Mouse (Mus musculus) CH12F3 (cell line): Measurements from ENCODE around the gene Fbxw11.
"Not testable (repeated sequence)": the region's sequence is repeated elsewhere in the genome, so short reads cannot be mapped to it uniquely, and the experiment has no call there.

Experiments used
- in situ Hi-C: fragments of 300-500 bp; cut with MboI; formaldehyde crosslinking; loops from 2 replicates; pipeline ENCODE4 v1.14.3; 2020; ENCODE audit warnings: low sequenced_read_pairs

The Fbxw11 gene

GRCm38 (mm10) chr11:32706406-32706993 is 64.0 kb downstream of the Fbxw11 start:
- in situ Hi-C loops, result loop anchor here (5.0 kb wide), 1 partner anchor 84 kb away; no protein-coding TSS in a partner anchor

DNA sequence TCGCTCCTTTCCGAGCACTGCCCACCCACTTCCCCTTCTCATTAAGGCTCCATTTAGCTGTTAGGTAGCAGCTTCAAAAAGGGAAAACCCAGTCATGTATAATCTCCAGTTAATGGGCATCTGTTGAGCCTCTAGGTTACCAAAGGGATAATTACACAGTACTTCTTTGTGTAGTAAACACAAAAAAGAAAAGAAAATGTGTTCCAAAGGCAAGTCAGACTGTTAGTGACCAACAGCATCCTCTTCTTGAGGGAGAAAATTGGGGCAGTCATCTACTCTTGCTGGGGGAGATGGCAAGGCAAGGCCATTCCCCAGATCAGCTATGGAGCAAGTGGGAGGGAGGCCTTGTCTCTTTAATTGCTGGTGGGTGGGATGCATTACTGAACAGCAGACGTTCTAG is 65.0 kb downstream of the Fbxw11 start:
- in situ Hi-C loops, result loop anchor here (5.0 kb wide), 1 partner anchor 85 kb away; no protein-coding TSS in a partner anchor

- in situ Hi-C loops, result loop anchor here (5.0 kb wide), 1 partner anchor 87 kb away; no protein-coding TSS in a partner anchor
Observed at GRCm38 (mm10) chr11:32708739-32709501, 66.4 kb downstream of the Fbxw11 start.

- in situ Hi-C loops, result loop anchor here (5.0 kb wide), 1 partner anchor 87 kb away; no protein-coding TSS in a partner anchor
Observed at GRCm38 (mm10) chr11:32709563-32709962, 67.0 kb downstream of the Fbxw11 start.

- in situ Hi-C loops, result no loop called here
Observed at GRCm38 (mm10) chr11:32714230-32714629, 71.7 kb downstream of the Fbxw11 start.

- in situ Hi-C loops, result no loop called here
Observed at GRCm38 (mm10) chr11:32714896-32715295, 72.4 kb downstream of the Fbxw11 start.

DNA sequence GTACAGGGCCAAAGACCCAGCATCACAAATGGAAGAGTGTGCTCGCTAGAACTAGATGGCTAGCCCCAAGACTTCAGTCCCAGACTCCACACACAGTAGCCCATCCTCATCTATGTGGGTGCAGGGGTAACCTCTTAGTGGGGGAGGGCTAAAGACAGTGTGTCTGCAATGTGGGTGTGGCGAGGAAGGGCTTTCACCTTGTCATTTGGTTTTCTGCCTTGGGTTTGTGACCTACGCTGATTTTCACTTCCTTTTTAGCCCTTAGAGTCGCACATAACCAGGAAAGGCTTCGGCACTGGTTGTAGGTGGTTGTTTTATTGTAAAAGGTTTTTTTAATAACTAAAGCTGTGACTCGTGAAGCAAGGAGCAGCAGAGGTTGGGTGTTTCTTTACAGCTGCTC is 73.0 kb downstream of the Fbxw11 start:
- in situ Hi-C loops, result no loop called here

DNA sequence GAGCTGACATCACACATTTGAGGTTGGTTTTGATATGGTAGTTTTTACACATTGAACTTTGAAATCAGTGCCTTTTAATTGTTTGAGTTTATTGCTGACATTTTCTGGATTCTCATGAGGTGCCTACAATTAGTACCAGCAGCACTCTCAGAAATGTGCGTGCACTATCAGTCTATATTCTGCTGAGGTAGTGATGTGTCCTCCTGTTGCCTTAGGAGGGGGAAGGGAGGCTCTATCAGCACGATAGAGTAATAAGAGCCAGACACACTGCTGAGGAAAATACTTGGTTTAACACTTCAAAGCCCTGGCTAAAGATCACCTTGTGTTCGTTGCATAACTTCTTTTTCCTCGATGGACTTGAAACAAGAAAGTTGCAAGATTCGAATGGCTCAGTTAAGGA is 73.4 kb downstream of the Fbxw11 start:
- in situ Hi-C loops, result no loop called here

- in situ Hi-C loops, result no loop called here
Observed at GRCm38 (mm10) chr11:32716876-32717275, 74.4 kb downstream of the Fbxw11 start.

DNA sequence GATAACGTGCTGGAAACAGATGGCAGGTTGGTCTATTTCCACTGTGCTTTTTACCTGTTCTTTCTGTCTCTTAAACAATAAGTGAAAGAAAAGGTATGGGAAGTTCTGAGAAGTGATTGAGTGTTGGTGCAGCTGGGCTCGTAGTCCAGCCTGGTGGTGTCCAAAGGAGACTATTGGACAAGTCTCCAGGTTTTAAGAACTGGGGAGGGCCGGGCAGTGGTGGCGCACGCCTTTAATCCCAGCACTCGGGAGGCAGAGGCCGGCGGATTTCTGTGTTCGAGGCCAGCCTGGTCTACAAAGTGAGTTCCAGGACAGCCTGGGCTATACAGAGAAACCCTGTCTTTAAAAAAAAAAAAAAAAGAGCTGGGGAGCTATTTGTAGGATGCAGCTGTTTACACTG is 75.2 kb downstream of the Fbxw11 start:
- in situ Hi-C loops, result not testable (repeated sequence)

GRCm38 (mm10) chr11:32718371-32718770 is 75.8 kb downstream of the Fbxw11 start:
- in situ Hi-C loops, result no loop called here

DNA sequence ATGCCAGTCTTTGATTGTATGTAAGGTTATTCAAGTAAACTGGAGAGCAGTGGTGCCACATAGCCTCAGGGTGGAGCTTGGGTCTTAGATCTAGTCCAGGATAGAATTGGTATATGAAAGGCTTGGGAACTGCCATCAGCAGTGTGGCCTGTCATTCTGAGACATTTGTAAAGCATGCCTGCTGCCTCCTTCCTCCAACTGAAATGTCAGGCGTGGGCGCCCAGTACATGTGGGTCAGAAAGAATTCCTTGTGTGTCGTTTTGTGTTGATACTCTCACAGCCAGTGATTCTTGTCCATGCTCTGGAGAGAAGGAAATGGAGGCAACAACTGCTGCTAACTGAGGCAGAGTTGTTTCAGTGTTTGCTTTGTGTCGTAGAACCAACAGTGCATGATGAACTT is 76.5 kb downstream of the Fbxw11 start:
- in situ Hi-C loops, result no loop called here

DNA sequence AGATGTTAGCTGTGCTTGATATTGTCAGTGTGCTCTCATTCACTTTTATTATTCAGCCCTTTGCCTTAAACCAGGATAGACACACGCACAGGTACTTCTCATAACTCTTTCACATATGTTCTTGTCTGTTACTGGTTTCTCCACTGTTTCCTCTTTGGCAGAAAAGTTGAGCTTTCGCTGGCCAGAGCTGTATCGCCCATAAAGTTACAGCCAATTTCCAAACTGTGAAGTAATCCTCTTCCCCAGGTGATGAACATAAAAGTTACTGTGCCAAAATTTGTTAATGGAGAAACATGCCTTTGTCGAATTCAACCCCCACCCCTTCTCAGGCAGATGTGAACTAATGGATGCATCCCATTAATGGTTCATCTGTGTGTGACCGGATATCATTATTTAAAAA is 80.1 kb downstream of the Fbxw11 start:
- in situ Hi-C loops, result no loop called here

DNA sequence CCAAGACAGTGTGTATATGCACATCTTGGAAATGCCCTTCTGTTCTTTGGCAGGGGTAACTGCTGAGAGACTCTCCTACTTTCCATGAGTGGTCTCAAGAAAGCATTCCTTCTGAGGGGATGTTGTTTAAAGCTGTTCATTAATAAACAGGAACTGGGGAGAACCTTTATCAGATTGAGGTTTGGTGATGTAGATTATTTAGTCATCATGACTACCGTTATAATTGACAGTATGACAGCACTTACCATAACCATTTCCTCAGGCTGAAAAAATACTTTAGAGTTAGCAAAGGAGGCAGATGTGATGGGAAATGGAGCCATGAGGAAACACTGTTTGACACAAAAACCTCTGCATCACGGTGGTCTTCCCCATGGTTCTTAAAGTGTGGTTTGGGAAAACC is 80.8 kb downstream of the Fbxw11 start:
- in situ Hi-C loops, result no loop called here

DNA sequence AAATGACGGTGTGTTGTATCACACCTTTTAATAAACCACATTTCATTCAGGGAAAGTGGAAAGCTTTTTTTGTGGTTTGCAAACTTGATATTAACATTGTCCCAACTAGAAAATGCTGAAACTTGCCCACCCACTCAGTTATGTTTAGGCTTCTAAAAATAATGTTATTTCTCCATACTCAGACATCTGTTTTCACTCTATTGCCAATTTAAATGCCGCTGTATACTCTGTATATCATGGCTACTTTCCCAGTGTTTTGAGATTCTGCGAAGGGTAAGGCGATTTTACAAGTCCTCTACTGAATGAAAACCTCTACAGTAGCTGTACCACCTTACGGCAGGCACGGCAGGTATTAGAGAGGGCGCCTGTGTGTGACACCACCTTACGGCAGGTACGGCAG is 82.6 kb downstream of the Fbxw11 start:
- in situ Hi-C loops, result no loop called here

GRCm38 (mm10) chr11:32732467-32732866 is 89.9 kb downstream of the Fbxw11 start:
- in situ Hi-C loops, result no loop called here

DNA sequence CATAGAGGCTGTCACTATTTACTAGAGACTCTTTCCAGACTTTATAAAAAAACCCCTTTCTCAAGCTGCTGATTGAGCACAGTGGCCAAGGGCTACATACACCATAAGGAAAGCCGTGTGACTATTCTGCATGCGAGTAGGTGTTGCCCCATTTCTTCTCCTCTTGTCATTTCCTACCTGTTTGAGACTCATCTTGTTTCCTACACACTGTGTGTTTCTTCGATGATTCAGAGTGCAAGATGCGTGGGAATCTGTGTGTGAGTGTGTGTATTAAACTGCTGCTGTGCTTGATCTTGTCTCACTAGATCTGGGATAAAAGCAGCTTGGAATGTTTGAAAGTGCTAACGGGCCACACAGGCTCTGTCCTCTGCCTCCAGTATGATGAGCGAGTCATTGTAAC is 90.7 kb downstream of the Fbxw11 start:
- in situ Hi-C loops, result no loop called here

DNA sequence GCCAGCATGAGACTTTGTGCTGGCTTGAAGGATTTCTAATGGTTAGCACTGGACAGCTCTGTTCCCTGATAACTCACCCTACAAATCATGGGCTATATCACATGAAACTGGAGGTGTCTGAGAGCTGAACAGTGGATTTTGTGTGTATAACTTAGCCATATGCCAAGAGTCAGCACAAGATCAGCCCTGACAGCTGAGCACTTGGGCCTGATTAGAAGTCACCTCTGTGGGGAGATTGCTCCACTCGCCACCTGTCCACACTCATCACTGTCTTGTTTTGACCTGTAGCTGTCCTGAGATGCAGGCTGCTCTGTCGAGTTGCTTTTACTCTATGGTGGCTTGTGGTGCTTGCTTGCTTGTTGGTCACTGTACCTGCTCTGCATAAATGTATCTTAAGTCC is 93.8 kb downstream of the Fbxw11 start:
- in situ Hi-C loops, result no loop called here

- in situ Hi-C loops, result no loop called here
Observed at GRCm38 (mm10) chr11:32737729-32738128, 95.2 kb downstream of the Fbxw11 start.

DNA sequence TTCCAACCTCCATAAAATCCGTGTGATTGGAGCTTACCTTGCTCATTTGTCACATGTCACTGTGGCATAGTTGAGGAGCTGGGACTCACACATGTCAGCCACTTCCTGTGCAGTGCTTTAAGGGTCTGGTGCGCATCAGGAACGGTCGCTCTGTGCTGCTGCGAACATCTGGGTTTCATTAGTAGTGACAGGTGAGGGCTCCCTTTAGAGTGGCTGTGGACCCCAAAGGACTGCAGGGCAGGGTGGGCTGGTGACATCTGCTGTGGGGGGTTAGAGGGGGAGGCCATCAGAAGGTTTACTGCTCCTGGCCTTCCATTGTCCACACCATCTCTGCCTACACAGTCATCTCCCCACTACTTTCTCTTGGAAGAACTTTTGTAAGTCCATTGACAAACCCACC is 101.4 kb downstream of the Fbxw11 start:
- in situ Hi-C loops, result no loop called here

- in situ Hi-C loops, result no loop called here
Observed at GRCm38 (mm10) chr11:32744463-32744862, 101.9 kb downstream of the Fbxw11 start.

DNA sequence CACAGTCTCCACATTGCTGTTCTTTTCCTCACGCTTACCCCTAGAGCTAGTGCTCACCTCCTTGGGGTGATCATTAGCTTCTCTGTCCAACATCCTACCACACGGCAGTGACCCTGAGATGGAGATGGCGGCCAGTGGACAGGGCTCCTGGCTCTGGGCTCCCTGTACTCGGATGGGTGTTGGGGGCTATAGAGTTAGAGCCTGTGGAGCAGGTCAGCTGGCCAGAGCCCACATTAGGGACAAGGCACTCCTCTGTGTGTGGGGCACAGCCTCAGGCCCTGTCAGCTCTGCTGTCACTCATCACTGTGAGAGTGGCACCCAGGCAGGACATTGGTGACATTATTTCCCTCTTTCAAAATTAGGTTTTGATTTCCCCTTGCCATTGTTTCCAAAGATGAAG is 102.9 kb downstream of the Fbxw11 start:
- in situ Hi-C loops, result no loop called here
